In the genomic region with DNA sequence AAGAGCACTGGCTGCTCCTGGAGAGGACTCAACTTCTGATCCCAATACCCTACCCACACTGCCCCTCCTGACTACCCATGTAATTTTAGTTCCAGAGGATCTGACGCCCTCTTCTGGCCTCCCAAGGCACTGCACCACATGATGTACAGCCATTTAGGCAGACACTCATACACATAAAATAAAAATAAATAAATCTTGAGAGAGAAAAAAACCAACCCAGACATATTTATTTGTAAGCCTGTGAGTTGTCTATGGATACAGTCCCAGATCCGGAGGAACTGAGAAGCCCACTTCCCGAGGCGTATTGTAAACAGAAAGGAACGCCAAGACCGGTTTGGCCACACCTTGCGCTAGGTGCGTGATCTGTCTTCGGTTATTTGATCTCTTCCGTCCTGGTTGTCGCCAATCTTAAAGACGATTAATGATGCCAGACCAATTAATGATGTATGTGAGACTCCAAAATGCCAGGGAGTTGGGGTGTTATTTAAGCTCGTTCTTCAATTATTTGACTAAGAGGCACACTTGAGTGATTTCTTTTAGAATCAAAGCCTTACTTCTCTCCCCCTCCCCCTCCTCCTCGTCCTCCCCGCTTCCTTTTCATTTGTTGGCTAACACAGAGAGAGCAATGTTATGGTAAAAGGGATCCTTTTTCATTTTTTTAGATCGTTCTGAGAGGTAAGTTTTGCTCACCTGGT, we compare ENCODE assay signal across 8 mouse cellular contexts.
DNase-seq lines count a peak whose midpoint lies in the region; ATAC-seq and TF ChIP-seq lines count a peak whose summit lies in the region.

No protein-coding gene starts in this region.

- no peak for ATAC-seq in heart, embryonic 16.5 days (replicated peaks; ENCODE audit: extremely low read depth, insufficient read depth, low FRiP score)
- ATAC-seq in limb, embryonic 15.5 days (ENCODE audit: insufficient number of reproducible peaks, low FRiP score, low TSS enrichment, low read depth) = no peak
- ATAC-seq in midbrain, postnatal 0 days (ENCODE audit: low FRiP score) = no peak
- no peak for ATAC-seq in erythroid progenitor cell, adult 5-6 weeks (replicated peaks; ENCODE audit: low FRiP score, poor library complexity, severe bottlenecking)

- H3K27me3 ChIP-seq in MEL (ENCODE audit: control insufficient read depth in 1 of 2, insufficient read depth in 2 of 2, low read length in 2 of 2) = peaks cover 2 to 3% of the 10 kb centered on the region in 2 experiments; a peak in 3 of 4 replicates
- H3K27me3 ChIP-seq in heart, embryonic 16.5 days (ENCODE audit: control insufficient read depth, insufficient read depth, low read length) = no peaks in the 10 kb centered on the region
- no peaks in the 10 kb centered on the region for H3K27me3 ChIP-seq in limb, embryonic 15.5 days
- no peaks in the 10 kb centered on the region for H3K27me3 ChIP-seq in midbrain, postnatal 0 days (ENCODE audit: insufficient read depth, low read length)

- no peak overlapping the region for H3K27ac ChIP-seq in MEL (ENCODE audit: control insufficient read depth, low read depth, low read length)
- H3K27ac ChIP-seq in heart, embryonic 16.5 days (ENCODE audit: low read length) = peak overlapping the region; percentile 80
- peak overlapping the region; percentile 67 for H3K27ac ChIP-seq in limb, embryonic 15.5 days
- H3K27ac ChIP-seq in midbrain, postnatal 0 days (ENCODE audit: low read depth, low read length) = no peak overlapping the region

- peak; percentile 58 for TF ChIP-seq RAD21 in MEL (IDR thresholded peaks at IDR 0.05; ENCODE audit: low read depth, low read length)

- H3K9ac ChIP-seq in MEL (ENCODE audit: control insufficient read depth, low read depth, low read length, poor library complexity, severe bottlenecking) = no peak overlapping the region
- H3K9ac ChIP-seq in heart, embryonic 16.5 days (ENCODE audit: low read length) = peak overlapping the region; percentile 64
- no peak overlapping the region for H3K9ac ChIP-seq in limb, embryonic 15.5 days
- H3K9ac ChIP-seq in midbrain, postnatal 0 days (replicated peaks; ENCODE audit: low read length, poor library complexity, severe bottlenecking) = peak overlapping the region; percentile 39; the same call in 1 of the 2 replicates

- 20% methylated on average over 16 of the region's 16 CpGs for WGBS in heart, embryonic 16.5 days
- WGBS in limb, embryonic 15.5 days = 14% methylated on average over 16 of the region's 16 CpGs
- 9% methylated on average over 16 of the region's 16 CpGs for WGBS in midbrain, postnatal 0 days

- no peaks in the 10 kb centered on the region for H3K36me3 ChIP-seq in MEL (ENCODE audit: control insufficient read depth in 1 of 2, insufficient read depth in 2 of 2, low read length in 2 of 2)
- no peaks in the 10 kb centered on the region for H3K36me3 ChIP-seq in heart, embryonic 16.5 days (ENCODE audit: control insufficient read depth, insufficient read depth)
- H3K36me3 ChIP-seq in limb, embryonic 15.5 days = no peaks in the 10 kb centered on the region
- H3K36me3 ChIP-seq in midbrain, postnatal 0 days (ENCODE audit: insufficient read depth, low read length) = no peaks in the 10 kb centered on the region

- H3K79me2 ChIP-seq in MEL (ENCODE audit: control insufficient read depth, insufficient read depth, low read length, poor library complexity) = no peaks in the 10 kb centered on the region

- H3K4me1 ChIP-seq in MEL (ENCODE audit: control insufficient read depth in 1 of 2, insufficient read depth in 2 of 2, low read length in 2 of 2) = no peaks in the 10 kb centered on the region
- peaks cover 17% of the 10 kb centered on the region for H3K4me1 ChIP-seq in heart, embryonic 16.5 days (ENCODE audit: control insufficient read depth, insufficient read depth, low read length)
- peaks cover 27% of the 10 kb centered on the region for H3K4me1 ChIP-seq in limb, embryonic 15.5 days
- no peaks in the 10 kb centered on the region; the same call in 1 of the 2 replicates for H3K4me1 ChIP-seq in midbrain, postnatal 0 days (ENCODE audit: insufficient read depth, low read length)

- peak; percentile 28 to 63 (median 59) for TF ChIP-seq CTCF in MEL (IDR thresholded peaks at IDR 0.05 in 2 of 3, conservative IDR thresholded peaks at IDR 0.05 in 1 of 3; ENCODE audit: control insufficient read depth in 1 of 3, insufficient read depth in 1 of 3, low read depth in 2 of 3, low read length in 3 of 3, poor library complexity in 1 of 3, severe bottlenecking in 1 of 3)
- TF ChIP-seq CTCF in midbrain, postnatal 0 days (IDR thresholded peaks at IDR 0.05) = peak; percentile 68

- no peak overlapping the region for H3K4me3 ChIP-seq in MEL (ENCODE audit: control insufficient read depth in 1 of 2, insufficient read depth in 1 of 2, low read depth in 2 of 2, low read length in 2 of 2)
- peak overlapping the region; percentile 39 for H3K4me3 ChIP-seq in heart, embryonic 16.5 days (ENCODE audit: low read length)
- peak overlapping the region; percentile 13 for H3K4me3 ChIP-seq in limb, embryonic 15.5 days
- H3K4me3 ChIP-seq in midbrain, postnatal 0 days (ENCODE audit: low read depth, low read length) = peak overlapping the region; percentile 29; the same call in 1 of the 2 replicates

- H3K9me3 ChIP-seq in MEL (replicated peaks; ENCODE audit: insufficient read depth, low read length) = no peaks in the 10 kb centered on the region
- H3K9me3 ChIP-seq in heart, embryonic 16.5 days (replicated peaks; ENCODE audit: control insufficient read depth, low read length) = no peaks in the 10 kb centered on the region
- H3K9me3 ChIP-seq in limb, embryonic 15.5 days = no peaks in the 10 kb centered on the region
- H3K9me3 ChIP-seq in midbrain, postnatal 0 days (ENCODE audit: low read length) = no peaks in the 10 kb centered on the region

- TF ChIP-seq EP300 in MEL (IDR thresholded peaks at IDR 0.05; ENCODE audit: low read depth in 1 of 2, low read length in 2 of 2) = no peak

- no peak for TF ChIP-seq POLR2A in MEL (IDR thresholded peaks at IDR 0.05; ENCODE audit: control insufficient read depth in 1 of 2, insufficient read depth in 1 of 2, low read depth in 1 of 2, low read length in 2 of 2, poor library complexity in 1 of 2)

- peak; percentile 43 to 69 for DNase-seq in cerebellum, postnatal 14 days
- no peak for DNase-seq in cerebellum, adult 18-20 months
- peak; percentile 39 for DNase-seq in MEL (ENCODE audit: low read depth, low spot score)
- DNase-seq in midbrain, postnatal 0 days (ENCODE audit: low spot score) = peak; percentile 48
- no peak for DNase-seq in left cerebral cortex, postnatal 36 days (ENCODE audit: low spot score in 2 of 2)

- intact Hi-C loops in left cerebral cortex, postnatal 36 days (cut with DNase I) = no loop called here

- peak overlapping the region; percentile 67 for H3K4me2 ChIP-seq in heart, embryonic 16.5 days (ENCODE audit: low read depth, low read length)
- H3K4me2 ChIP-seq in limb, embryonic 15.5 days = peak overlapping the region; percentile 42
- peak overlapping the region; percentile 46 for H3K4me2 ChIP-seq in midbrain, postnatal 0 days (ENCODE audit: low read depth, low read length, poor library complexity, severe bottlenecking)

TF ChIP-seq in MEL, 35 proteins besides CTCF, POLR2A, EP300 and RAD21:
- TF ChIP-seq SMC3 (IDR thresholded peaks at IDR 0.05; ENCODE audit: low read depth, low read length) (peak; percentile 63), ZNF384 (IDR thresholded peaks at IDR 0.05; ENCODE audit: low read depth, low read length) (no peak), ETS1 (IDR thresholded peaks at IDR 0.05; ENCODE audit: low read depth, low read length) (no peak), MAX (IDR thresholded peaks at IDR 0.05; ENCODE audit: low read length) (no peak), MAZ (IDR thresholded peaks at IDR 0.05; ENCODE audit: low read depth, low read length) (no peak), ZC3H11A (IDR thresholded peaks at IDR 0.05; ENCODE audit: low read depth, low read length) (peak; percentile 54; the same call in 1 of the 2 replicates), USF2 (IDR thresholded peaks at IDR 0.05; ENCODE audit: borderline replicate concordance in 1 of 2, insufficient read depth in 1 of 2, low read depth in 1 of 2, low read length in 2 of 2) (no peak)

Comparison
In these comparisons a context has a peak if more than half of its experiments do, and no peak if none do; other contexts are left out.
1. DNase-seq: peak in cerebellum, postnatal 14 days (2 of 2), MEL (single experiment) and midbrain, postnatal 0 days (single experiment); none in cerebellum, adult 18-20 months (0 of 2) and left cerebral cortex, postnatal 36 days (0 of 2).
2. H3K27ac ChIP-seq: peak in heart, embryonic 16.5 days (single experiment) and limb, embryonic 15.5 days (single experiment); none in MEL (single experiment) and midbrain, postnatal 0 days (single experiment).
3. H3K4me3 ChIP-seq: peak in heart, embryonic 16.5 days (single experiment), limb, embryonic 15.5 days (single experiment) and midbrain, postnatal 0 days (single experiment); none in MEL (0 of 2).
4. H3K9ac ChIP-seq: peak in heart, embryonic 16.5 days (single experiment) and midbrain, postnatal 0 days (single experiment); none in MEL (single experiment) and limb, embryonic 15.5 days (single experiment).
5. Peak in every context shown above with its lines, with median percentiles within 50 percentile points of each other: H3K4me2 ChIP-seq.